Mouse (Mus musculus): Measurements from ENCODE around the gene Camta1. TPM values are rescaled to one million over a fixed set of nuclear protein-coding genes. Genes with fewer than 3 reads are reported as not detected.
"Not testable (repeated sequence)": the region's sequence is repeated elsewhere in the genome, so short reads cannot be mapped to it uniquely, and the experiment has no call there.

The Camta1 gene
- total RNA-seq, 2 experiments from 2014 or later = 66.1 to 84.1 TPM

DNA sequence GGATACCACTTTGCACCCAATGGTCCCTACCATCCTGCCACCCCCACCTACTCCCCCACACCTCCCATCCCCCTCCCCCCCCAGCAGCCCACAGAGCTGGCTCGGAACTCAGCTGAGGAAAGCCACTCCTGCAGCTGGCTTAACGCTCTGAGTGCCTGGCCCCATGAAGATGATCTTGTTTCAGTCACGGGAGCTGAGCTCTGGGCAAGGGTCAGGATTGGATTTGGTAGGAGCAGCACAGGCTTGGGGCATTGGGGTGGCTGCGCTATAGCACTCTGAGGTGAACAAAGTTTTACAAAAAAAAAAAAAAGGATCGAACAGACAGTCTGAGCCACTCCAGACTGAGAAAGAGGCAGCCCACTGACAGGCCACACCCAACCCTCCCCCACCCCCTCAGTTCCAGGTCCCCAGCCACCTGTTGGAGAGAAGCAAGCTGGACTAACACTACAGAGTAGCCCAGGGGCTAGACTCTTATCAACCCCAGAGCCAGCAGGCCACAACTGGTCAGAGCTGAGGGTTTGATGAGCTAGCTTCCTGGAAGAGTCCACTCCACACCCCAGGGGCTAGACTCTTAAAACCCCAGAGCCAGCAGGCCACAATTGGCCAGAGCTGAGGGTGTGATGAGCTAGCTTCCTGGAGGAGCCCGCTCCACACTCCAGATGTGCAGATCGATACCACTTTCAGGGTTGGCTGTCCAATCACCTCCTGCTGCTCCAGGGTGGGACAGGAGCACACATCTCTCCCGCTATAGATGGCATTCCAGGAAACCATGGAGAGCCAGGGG, 966.8 kb downstream of the Camta1 start:
- intact Hi-C loops (cut with DNase I; ENCODE audit: low total_unique reads) = loop anchor here (5.0 kb wide), 1 partner anchor 43 kb away; the partner anchor contains the start of gene Errfi1
- DNase-seq = no peak

DNA sequence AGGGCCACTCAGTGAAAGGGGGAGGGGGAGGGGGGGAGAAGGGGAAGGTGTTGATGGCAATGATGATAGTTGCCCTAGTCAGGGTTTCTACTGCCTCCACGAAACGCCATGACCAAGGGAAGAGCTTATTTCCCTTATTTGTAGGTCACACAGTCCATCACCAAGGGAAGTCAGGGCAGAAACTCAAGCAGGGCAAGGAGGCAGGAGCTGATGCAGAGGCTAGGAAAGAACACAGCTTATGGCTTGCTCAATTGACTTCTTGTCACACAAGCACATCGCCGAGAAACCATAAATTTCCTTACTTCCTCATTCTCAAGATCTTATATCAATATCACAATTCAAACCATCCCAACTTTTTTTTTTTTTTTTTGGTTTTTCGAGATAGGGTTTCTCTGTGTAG, 970.4 kb downstream of the Camta1 start:
- peak; percentile 1 for DNase-seq
- intact Hi-C loops (cut with DNase I; ENCODE audit: low total_unique reads) = no loop called here

DNA sequence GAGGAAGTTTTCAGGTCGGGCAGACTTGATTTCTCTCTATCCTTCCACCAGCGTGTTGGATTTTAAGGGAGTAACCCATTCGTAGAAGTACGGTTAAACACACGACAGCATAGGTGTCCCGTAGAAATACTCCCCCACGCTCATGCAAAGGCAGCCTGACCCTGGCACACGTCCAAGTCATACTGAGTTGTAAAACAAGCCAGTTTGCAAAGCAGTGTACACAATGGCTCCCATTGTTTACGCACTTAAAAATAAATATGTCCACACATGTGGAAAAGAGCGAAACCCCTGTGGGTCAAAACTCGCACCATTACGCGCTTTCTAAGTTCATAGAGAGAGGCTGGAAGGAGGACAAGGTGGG, 971.7 kb downstream of the Camta1 start:
- intact Hi-C loops (cut with DNase I; ENCODE audit: low total_unique reads) = no loop called here
- DNase-seq = peak; percentile 26

DNA sequence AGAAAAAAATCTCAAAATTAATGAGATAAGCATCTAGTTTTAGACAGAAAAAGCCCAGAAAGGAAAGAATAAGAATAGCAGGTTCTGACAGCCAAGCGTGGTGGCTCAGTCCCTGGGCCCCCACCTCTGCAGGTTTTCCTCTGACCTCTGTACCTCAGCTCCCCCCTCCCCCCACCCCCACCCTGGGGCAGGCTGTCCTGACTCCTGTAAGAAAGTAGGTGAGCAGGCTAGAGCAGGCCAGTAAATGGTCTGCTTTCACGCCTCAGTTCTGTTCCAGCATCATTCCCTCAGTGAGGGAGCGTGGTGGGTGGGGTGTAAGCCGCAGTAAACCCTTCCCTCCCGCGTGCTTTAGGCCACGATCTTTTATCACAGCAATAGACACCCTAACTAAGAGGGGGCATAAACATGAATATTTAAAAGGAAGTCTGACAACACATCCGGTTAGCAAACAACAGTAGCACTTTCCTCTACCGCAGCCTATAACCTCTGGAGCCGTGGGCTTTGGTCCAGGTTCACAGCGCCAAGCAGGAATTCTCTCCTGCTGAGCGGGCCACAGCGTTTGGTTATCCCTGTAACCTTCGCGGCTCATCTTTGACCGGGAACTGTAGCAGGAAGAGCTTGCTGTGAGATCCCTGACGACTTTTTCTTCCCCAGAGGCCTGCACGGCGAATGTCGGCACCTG, 972.3 kb downstream of the Camta1 start:
- intact Hi-C loops (cut with DNase I; ENCODE audit: low total_unique reads) = no loop called here
- peak; percentile 7 for DNase-seq

DNA sequence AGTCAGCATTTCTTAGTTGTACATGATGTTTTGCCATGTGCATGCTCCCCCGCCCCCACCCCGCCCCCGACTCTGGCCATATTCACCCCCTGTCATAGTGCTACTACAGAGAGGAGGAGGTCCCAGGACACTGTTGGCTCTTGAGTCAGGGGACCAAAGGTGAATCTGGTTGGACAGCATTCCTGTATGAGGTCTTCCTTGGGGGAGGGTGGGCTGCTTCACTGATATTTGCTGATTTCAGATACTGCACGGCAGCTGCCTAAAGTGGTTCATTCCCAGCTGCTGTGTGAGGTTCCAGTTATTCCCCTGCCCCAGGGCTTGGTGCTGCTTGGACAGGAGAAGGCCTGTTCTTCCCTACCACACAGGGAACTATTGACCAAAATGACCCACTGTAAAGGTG, 973.2 kb downstream of the Camta1 start:
- intact Hi-C loops (cut with DNase I; ENCODE audit: low total_unique reads) = no loop called here
- DNase-seq = no peak

DNA sequence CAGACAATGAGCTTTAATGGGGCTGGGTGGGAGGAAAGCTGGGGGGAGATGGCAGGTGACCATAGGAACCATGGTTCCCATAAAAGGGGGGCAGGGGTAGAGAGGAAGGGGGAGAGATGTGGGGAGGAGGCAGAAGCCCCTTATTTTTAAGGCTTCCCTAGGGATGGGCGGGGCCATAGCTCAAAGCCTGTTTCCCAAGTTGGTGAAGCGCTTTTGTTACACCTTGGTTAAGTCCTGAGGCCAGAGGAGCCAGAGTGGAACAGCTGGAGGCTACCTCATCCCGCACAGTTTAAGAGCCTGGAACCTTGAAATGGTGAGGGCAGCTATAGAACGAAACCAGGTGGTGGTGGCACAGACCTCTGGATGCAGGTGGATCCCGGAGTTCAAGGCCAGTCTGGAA, 973.8 kb downstream of the Camta1 start:
- no peak for DNase-seq

DNA sequence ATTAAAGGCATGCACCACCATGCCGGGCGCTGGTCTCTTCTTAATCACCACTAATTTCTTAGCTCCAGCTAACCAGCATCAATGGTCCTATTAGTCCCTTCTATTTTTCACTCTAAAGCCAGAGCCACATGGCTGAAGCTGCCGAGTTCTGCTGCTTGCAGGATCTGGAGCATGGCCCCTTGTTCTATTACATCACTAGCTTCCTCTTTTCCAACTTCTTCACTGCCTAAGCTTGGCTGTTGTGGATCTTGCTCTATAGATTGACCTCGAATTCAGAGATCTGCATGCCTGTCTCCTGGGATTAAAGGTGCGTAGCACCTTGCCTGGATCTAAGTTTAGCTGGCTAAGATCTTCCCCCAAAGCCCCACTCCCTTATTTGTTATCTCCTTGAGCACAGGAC, 979.0 kb downstream of the Camta1 start:
- no peak for DNase-seq
- intact Hi-C loops (cut with DNase I; ENCODE audit: low total_unique reads) = no loop called here

More for the DNA sequence above, 973.8 kb downstream of the Camta1 start:
- intact Hi-C loops (cut with DNase I; ENCODE audit: low total_unique reads) = no loop called here

DNA sequence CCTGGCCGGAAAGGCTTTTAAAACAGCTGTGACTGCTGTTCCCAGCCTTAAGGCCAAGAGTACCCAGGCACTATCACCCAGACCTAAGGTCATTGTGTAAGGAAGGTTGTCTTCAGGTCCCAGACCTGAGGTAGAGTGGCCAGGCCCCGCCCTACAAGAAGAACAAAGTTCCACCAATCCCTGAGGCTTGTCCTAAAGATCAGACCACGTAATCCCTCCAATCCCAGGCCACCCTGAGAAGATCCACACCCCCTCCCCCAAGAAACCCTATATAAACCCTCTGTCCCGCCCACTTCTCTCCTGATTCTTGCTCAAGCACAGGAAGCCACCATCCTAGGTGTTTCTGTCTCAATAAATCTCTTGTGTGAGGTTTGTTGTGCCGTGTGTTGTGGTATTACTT, 981.3 kb downstream of the Camta1 start:
- intact Hi-C loops (cut with DNase I; ENCODE audit: low total_unique reads) = no loop called here

DNA sequence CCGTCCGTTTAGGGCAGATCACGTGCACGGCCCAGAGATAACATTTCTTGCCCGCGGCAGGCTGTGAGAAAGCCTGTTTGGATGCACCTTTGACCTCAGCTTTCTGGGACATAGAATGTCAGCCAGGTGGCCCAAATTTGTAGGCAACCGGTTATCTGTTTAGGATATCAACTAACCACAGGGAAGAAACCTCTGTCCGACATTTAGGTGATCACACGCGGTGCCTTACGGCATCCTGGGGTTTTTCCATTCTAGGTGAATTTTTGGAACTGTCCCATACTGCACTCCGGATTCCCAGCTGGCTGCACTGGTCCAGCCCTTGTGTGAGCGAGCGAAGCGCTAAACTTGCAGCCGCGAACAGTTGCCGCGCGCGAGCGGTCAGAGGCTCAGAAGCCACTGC, 982.0 kb downstream of the Camta1 start:
- DNase-seq = no peak
- intact Hi-C loops (cut with DNase I; ENCODE audit: low total_unique reads) = no loop called here

More for the DNA sequence above, 981.3 kb downstream of the Camta1 start:
- DNase-seq = no peak

DNA sequence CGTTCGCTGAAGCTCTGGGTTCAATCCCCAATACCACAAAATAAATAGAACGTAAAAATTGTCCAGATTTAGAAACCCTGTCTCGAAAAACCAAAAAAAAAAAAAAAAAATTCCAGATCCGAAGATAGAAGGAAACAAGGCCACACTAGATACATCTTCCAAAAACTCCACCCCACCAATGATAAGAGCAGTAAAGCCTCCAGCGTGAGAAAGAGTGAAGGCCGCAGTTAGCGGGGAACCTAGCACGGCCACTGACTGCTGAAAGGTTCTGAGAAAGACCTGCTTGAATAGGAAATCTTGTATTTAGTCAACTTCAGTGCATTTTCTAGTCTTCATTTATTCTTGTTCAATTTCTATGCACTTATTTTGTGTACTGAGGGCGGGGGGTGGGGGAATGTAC, 986.3 kb downstream of the Camta1 start:
- intact Hi-C loops (cut with DNase I; ENCODE audit: low total_unique reads) = no loop called here
- no peak for DNase-seq

DNA sequence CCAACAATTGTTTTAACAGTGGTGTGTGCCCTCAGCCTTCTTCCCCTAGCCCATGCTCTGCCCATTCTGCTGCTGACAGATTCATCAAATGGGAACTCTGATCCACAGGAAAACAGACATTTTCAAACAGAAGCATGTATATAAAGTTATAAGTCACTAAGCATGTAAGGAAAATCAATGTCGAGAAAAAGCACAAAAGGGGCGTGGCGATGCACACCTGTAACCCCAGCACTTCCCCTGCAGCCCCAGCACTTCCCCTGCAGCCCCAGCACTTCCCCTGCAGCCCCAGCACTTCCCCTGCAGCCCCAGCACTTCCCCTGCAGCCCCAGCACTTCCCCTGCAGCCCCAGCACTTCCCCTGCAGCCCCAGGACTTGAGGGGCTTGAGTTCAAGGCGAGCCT, 987.3 kb downstream of the Camta1 start:
- intact Hi-C loops (cut with DNase I; ENCODE audit: low total_unique reads); DNase-seq: not testable (repeated sequence)

DNA sequence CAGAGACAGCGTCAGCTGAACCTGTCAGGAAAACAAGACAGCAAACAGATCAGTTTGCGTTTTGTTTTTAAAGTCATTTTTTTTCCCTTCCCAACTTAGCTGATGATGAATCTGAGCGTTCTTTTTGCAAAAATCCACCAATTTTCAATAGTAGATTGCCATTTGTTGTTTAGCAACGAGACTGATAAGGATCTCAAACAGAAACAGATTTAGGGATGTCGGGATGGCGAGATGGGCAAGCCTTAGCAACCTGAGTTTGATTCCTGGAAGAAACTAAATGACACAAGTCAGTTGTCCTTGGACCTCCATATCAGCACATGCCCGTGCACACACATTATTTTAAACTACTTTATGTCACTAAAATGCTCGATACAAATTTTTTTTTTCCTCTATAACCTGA, 989.0 kb downstream of the Camta1 start:
- intact Hi-C loops (cut with DNase I; ENCODE audit: low total_unique reads) = no loop called here

DNA sequence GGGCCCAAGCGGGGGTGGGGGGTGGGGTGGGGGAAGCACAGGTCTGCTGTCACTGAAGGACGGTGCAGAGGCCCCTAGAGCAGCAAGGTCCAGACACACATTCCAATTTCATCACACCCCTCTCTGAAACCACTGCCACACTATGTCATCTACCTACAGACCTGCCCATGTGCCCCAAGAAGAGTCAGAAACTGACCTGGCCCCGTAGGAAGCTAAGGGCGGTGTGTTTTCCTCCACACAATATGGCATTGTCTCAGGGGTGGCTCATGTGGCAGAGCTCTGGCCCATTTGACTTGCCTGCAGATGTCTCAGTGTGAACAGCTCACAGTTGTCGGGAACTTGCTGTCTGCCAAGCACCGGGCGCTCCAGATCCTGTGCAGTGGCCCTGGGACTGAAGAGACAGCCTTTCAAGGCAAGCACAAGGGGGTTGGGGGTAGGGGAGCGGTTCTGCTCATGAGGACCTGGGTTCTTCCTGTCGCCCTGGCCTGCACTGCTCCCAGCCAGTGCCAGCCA, 989.5 kb downstream of the Camta1 start:
- intact Hi-C loops (cut with DNase I; ENCODE audit: low total_unique reads) = no loop called here
- DNase-seq = peak; percentile 65

More for the DNA sequence above, 989.0 kb downstream of the Camta1 start:
- no peak for DNase-seq

DNA sequence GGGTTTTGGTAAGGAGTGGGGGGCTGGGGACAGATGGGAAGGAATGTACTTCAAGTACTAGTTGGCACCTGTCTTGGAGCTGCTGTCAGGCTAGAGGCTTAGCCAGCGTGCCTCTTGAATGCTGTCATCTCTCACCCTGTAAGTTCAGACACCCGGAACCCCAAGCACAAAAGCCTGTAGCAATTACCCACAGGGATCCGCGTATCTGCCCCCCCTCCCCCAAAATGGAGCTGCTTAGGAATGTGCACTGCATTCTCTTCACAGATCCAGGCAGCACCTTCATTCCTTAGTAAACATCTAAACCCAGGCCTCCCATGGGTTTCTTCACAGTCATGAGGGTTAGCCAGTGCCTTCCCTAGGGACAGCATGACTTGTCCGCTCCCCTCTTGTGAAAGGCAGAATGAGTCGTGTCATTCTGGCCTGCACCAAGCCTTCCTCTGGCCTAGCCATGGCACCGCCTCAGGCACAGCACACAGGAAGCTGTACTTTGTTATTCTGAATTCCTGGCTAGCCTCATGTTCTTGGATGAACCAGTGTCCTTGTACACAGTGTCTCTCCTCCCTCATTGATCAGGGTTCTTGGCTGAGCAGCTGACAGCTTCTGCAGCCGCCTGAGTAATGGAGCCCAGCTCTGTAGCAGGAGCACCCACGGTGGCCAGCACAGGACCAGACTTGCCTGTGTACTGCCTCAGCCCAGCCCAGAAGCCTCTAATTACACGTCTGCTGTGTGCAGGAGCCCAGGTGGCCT, 990.1 kb downstream of the Camta1 start:
- intact Hi-C loops (cut with DNase I; ENCODE audit: low total_unique reads) = no loop called here
- peak; percentile 57 for DNase-seq

DNA sequence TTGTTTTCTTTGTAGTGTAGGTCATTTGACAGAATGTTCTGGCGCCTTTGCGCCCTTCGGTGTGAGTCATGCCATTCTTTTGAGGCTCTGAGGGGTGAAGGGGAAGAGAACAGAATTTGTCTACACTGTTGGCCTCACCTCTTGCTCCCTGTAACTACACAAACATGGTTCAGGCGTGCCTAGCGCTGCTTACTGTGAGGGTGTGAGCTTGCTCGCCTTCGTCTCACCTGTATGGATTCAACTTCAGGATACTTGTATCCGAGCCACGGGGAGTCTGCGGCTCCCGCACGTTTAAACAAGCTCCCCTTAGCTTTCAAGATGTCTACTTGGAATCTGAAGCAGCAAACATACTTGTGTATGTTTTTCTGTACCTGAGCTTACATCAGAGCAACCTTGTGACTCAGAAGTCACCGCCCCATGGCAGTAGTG, 990.7 kb downstream of the Camta1 start:
- DNase-seq = no peak
- intact Hi-C loops (cut with DNase I; ENCODE audit: low total_unique reads) = no loop called here

DNA sequence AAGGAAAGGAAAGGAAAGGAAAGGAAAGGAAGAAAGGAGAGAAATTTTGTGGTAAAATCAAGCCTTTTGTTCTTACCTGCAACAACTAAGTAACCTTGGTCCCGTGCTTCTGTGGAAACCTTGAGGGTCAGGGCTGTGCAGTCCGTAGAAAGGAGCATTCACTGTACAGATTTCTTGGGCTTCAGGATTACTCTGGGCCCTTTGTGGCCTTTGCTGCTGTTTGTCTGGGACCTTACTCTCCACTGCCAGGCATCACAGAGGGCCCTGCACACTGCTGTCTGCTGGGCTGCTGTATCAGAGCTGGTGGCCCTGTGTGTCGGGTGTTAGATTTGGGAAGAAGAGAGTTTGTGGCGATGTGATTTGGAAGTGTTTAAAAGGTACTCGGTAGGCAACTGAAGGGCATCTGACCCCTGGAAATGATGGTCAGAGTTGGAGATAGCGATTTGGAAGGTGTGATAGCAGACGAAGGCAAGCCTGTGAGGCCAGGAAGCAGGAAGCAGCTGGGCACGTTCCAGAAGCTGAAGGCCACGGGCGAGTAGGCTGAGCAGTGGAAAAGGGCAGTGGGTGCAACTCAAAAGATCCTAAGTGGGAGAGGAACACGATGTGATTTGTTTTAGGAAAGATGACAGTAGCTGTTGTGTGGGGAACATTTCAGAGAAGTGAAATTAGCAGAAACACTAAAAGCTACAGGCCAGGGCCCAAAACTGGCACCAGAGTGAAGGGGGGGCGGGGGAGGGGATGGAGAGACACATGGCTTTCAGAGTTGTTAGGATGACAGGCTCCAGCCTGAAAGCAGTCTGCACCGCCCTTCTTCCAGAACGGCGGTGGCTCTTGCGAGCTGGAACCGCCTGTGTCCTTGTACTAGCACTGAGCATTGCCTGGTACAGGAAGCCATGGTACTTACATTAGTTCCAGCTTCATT, 992.1 kb downstream of the Camta1 start:
- intact Hi-C loops (cut with DNase I; ENCODE audit: low total_unique reads) = no loop called here
- DNase-seq = no peak

DNA sequence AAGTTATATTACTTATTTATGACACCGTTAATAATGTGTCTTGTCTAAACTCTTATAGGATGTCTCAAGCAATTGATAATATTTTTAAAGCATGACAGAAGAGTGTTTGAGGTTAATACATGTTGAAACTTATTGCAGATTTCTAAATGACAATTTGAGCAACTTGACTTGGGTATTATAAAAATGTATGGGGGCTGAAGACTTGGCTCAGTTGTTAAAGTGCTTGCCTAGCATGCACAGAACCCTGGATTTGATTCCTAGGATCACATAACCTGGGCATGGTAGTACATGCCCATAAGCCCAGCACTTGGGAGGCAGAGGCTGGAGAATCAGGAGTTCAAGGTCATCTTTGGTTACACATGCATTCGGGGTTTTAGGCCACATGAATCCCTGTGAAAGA, 992.8 kb downstream of the Camta1 start:
- intact Hi-C loops (cut with DNase I; ENCODE audit: low total_unique reads) = no loop called here
- DNase-seq = no peak

DNA sequence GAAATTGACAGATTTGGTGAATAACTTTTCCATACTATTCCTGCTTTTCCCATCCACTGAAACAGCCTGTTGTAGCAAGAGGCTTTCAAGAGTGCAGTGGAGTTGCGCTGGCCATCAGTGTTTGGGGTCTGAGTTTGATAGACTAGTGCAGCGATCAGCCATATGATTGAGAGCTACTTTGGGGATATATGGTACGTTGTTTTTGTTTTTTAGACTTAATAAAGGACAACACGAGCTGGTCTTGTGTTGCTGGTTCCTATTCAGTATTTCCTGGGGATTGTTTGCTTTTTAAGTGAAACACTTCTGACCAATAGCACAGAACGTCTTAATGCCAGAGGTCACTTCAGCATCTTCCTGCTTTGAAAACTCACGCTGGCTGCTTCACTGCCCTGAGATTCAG, 993.5 kb downstream of the Camta1 start:
- intact Hi-C loops (cut with DNase I; ENCODE audit: low total_unique reads) = no loop called here
- no peak for DNase-seq

All from gastrocnemius, postnatal 14 days (tissue).